Mouse (Mus musculus) MEL (cell line): Measurements from ENCODE around the gene Cir1. TPM values are rescaled to one million over a fixed set of nuclear protein-coding genes. Genes with fewer than 3 reads are reported as not detected.

Source experiments
- DNase-seq: peaks from one replicate; pipeline ENCODE4 v3.0.0; 2011; ENCODE audit warnings: low read depth, low spot score
- H3K27ac ChIP-seq: 2 replicates; pipeline ENCODE4 v1.5.1; 2012; ENCODE audit warnings: low read depth, mild to moderate bottlenecking, control low read depth, low read length, moderate library complexity; ENCODE audit not compliant: control insufficient read depth
- H3K27me3 ChIP-seq, 2 experiments: fragments of 150-350 bp in 1 of 2; sonication (generic) in 1 of 2; 2 replicates each; pipeline ENCODE4 v1.6.1; 2012; ENCODE audit warnings: low read length in 2 of 2, mild to moderate bottlenecking in 2 of 2, improper control_type of control experiment in 1 of 2, moderate library complexity in 1 of 2; ENCODE audit not compliant: insufficient read depth in 2 of 2, control insufficient read depth in 1 of 2
- H3K36me3 ChIP-seq, 2 experiments: 2 replicates each; pipeline ENCODE4 v1.6.1; 2012 to 2014; ENCODE audit warnings: low read length in 2 of 2, improper control_type of control experiment in 1 of 2, inconsistent platforms in 1 of 2, mild to moderate bottlenecking in 1 of 2; ENCODE audit not compliant: insufficient read depth in 2 of 2, control insufficient read depth in 1 of 2
- H3K4me1 ChIP-seq, 2 experiments: fragments of 150-350 bp in 1 of 2; sonication (generic) in 1 of 2; 2 replicates each; pipeline ENCODE4 v1.6.1; 2012; ENCODE audit warnings: low read length in 2 of 2, improper control_type of control experiment in 1 of 2, mild to moderate bottlenecking in 1 of 2; ENCODE audit not compliant: insufficient read depth in 2 of 2, control insufficient read depth in 1 of 2
- H3K4me3 ChIP-seq, 2 experiments: fragments of 150-350 bp in 1 of 2; sonication (generic) in 1 of 2; 2 replicates each; pipeline ENCODE4 v1.5.1; 2012; ENCODE audit warnings: low read depth in 2 of 2, low read length in 2 of 2, mild to moderate bottlenecking in 2 of 2, moderate library complexity in 2 of 2, control low read depth in 1 of 2, improper control_type of control experiment in 1 of 2; ENCODE audit not compliant: control insufficient read depth in 1 of 2, insufficient read depth in 1 of 2
- H3K79me2 ChIP-seq: 2 replicates; pipeline ENCODE4 v1.6.1; 2012; ENCODE audit warnings: mild to moderate bottlenecking, low read length, moderate library complexity; ENCODE audit not compliant: control insufficient read depth, poor library complexity, insufficient read depth
- H3K9ac ChIP-seq: 2 replicates; pipeline ENCODE4 v1.6.1; 2012; ENCODE audit warnings: low read depth, mild to moderate bottlenecking, control low read depth, low read length, moderate library complexity; ENCODE audit not compliant: control insufficient read depth, poor library complexity, severe bottlenecking
- H3K9me3 ChIP-seq: fragments of 150-350 bp; sonication (generic); replicated peaks from 2 replicates; pipeline ENCODE4 v1.6.1; 2012; ENCODE audit warnings: mild to moderate bottlenecking, low read length, improper control_type of control experiment, moderate library complexity; ENCODE audit not compliant: insufficient read depth
- BHLHE40 ChIP-seq: IDR thresholded peaks from 2 replicates; pipeline ENCODE4 v1.6.1; 2012; ENCODE audit warnings: low read depth, mild to moderate bottlenecking, inconsistent platforms, low read length, improper control_type of control experiment, borderline replicate concordance
- CHD1 ChIP-seq: IDR thresholded peaks from 2 replicates; pipeline ENCODE4 v1.6.1; 2012; ENCODE audit warnings: low read depth, mild to moderate bottlenecking, inconsistent platforms, low read length, improper control_type of control experiment
- CTCF ChIP-seq, 3 experiments: IDR thresholded peaks in 2 of 3; conservative IDR thresholded peaks in 1 of 3; 2 replicates each; pipeline ENCODE4 v1.5.1; 2011 to 2012; ENCODE audit warnings: low read length in 3 of 3, low read depth in 2 of 3, mild to moderate bottlenecking in 2 of 3, improper control_type of control experiment in 1 of 3, inconsistent platforms in 1 of 3, mixed read lengths in 1 of 3, moderate library complexity in 1 of 3; ENCODE audit not compliant: control insufficient read depth in 1 of 3, insufficient read depth in 1 of 3, poor library complexity in 1 of 3, severe bottlenecking in 1 of 3
- E2F4 ChIP-seq: IDR thresholded peaks from 2 replicates; pipeline ENCODE4 v1.6.1; 2011; ENCODE audit warnings: low read depth, low read length, improper control_type of control experiment, borderline replicate concordance
- ELF1 ChIP-seq: IDR thresholded peaks from 2 replicates; pipeline ENCODE4 v1.6.1; 2014; ENCODE audit warnings: low read depth, mild to moderate bottlenecking, inconsistent platforms, low read length, improper control_type of control experiment, moderate library complexity
- EP300 ChIP-seq, 2 experiments: IDR thresholded peaks; 2 replicates each; pipeline ENCODE4 v1.6.1; 2011; ENCODE audit warnings: improper control_type of control experiment in 2 of 2, low read length in 2 of 2, low read depth in 1 of 2, mild to moderate bottlenecking in 1 of 2
- ETS1 ChIP-seq: IDR thresholded peaks from 2 replicates; pipeline ENCODE4 v1.6.1; 2012; ENCODE audit warnings: low read depth, mild to moderate bottlenecking, inconsistent platforms, low read length, improper control_type of control experiment, moderate library complexity
- GATA1 ChIP-seq: IDR thresholded peaks from 2 replicates; pipeline ENCODE4 v1.6.1; 2011; ENCODE audit warnings: low read depth, low read length, improper control_type of control experiment
- JUND ChIP-seq: IDR thresholded peaks from 2 replicates; pipeline ENCODE4 v1.6.1; 2011; ENCODE audit warnings: low read depth, mild to moderate bottlenecking, improper control_type of control experiment, low read length
- KAT2A ChIP-seq: conservative IDR thresholded peaks from 2 replicates; pipeline ENCODE4 v1.6.1; 2012; ENCODE audit warnings: low read depth, low read length, improper control_type of control experiment, inconsistent platforms
- MAX ChIP-seq: IDR thresholded peaks from 2 replicates; pipeline ENCODE4 v1.6.1; 2011; ENCODE audit warnings: low read length, improper control_type of control experiment
- MAZ ChIP-seq: IDR thresholded peaks from 2 replicates; pipeline ENCODE4 v1.6.1; 2012; ENCODE audit warnings: low read depth, mild to moderate bottlenecking, inconsistent platforms, low read length, improper control_type of control experiment
- MEF2A ChIP-seq: IDR thresholded peaks from 2 replicates; pipeline ENCODE4 v1.6.1; 2014; ENCODE audit warnings: low read depth, mild to moderate bottlenecking, inconsistent platforms, low read length, improper control_type of control experiment; ENCODE audit not compliant: poor library complexity, insufficient replicate concordance, severe bottlenecking; ENCODE audit errors: extremely low read depth
- MXI1 ChIP-seq: IDR thresholded peaks from 2 replicates; pipeline ENCODE4 v1.6.1; 2011; ENCODE audit warnings: mild to moderate bottlenecking, low read depth, low read length, improper control_type of control experiment
- MYB ChIP-seq: IDR thresholded peaks from 2 replicates; pipeline ENCODE4 v1.6.1; 2011; ENCODE audit warnings: mild to moderate bottlenecking, low read depth, low read length, improper control_type of control experiment
- NELFE ChIP-seq: IDR thresholded peaks from 2 replicates; pipeline ENCODE4 v1.6.1; 2011; ENCODE audit warnings: low read depth, low read length, improper control_type of control experiment
- POLR2A ChIP-seq, 2 experiments: IDR thresholded peaks; 2 replicates each; pipeline ENCODE4 v1.6.1; 2011 to 2012; ENCODE audit warnings: low read length in 2 of 2, mild to moderate bottlenecking in 2 of 2, control low read depth in 1 of 2, improper control_type of control experiment in 1 of 2, low read depth in 1 of 2, moderate library complexity in 1 of 2; ENCODE audit not compliant: control insufficient read depth in 1 of 2, insufficient read depth in 1 of 2, poor library complexity in 1 of 2
- POLR2AphosphoS2 ChIP-seq: IDR thresholded peaks from 2 replicates; pipeline ENCODE4 v1.6.1; 2011; ENCODE audit warnings: low read length, improper control_type of control experiment
- RAD21 ChIP-seq: IDR thresholded peaks from 2 replicates; pipeline ENCODE4 v1.6.1; 2011; ENCODE audit warnings: mild to moderate bottlenecking, low read depth, low read length, improper control_type of control experiment
- SIN3A ChIP-seq: IDR thresholded peaks from 2 replicates; pipeline ENCODE4 v1.6.1; 2012; ENCODE audit warnings: low read length, improper control_type of control experiment, inconsistent platforms
- SMC3 ChIP-seq: IDR thresholded peaks from 2 replicates; pipeline ENCODE4 v1.6.1; 2011; ENCODE audit warnings: low read depth, low read length, improper control_type of control experiment
- TBP ChIP-seq: IDR thresholded peaks from 2 replicates; pipeline ENCODE4 v1.8.0; 2011; ENCODE audit warnings: low read depth, low read length, improper control_type of control experiment
- TCF12 ChIP-seq: IDR thresholded peaks from 2 replicates; pipeline ENCODE4 v1.6.1; 2014; ENCODE audit warnings: low read depth, mild to moderate bottlenecking, inconsistent platforms, low read length, improper control_type of control experiment, moderate library complexity
- UBTF ChIP-seq: IDR thresholded peaks from 2 replicates; pipeline ENCODE4 v1.6.1; 2012; ENCODE audit warnings: low read depth, mild to moderate bottlenecking, inconsistent platforms, low read length, improper control_type of control experiment, moderate library complexity, borderline replicate concordance; ENCODE audit not compliant: insufficient read depth
- ZC3H11A ChIP-seq: IDR thresholded peaks from 2 replicates; pipeline ENCODE4 v1.6.1; 2012; ENCODE audit warnings: low read depth, mild to moderate bottlenecking, inconsistent platforms, low read length, improper control_type of control experiment
- ZKSCAN1 ChIP-seq: IDR thresholded peaks from 2 replicates; pipeline ENCODE4 v1.6.1; 2012; ENCODE audit warnings: low read depth, mild to moderate bottlenecking, inconsistent platforms, low read length, improper control_type of control experiment, moderate library complexity
- ZMIZ1 ChIP-seq: IDR thresholded peaks from 2 replicates; pipeline ENCODE4 v1.6.1; 2012; ENCODE audit warnings: low read depth, mild to moderate bottlenecking, inconsistent platforms, low read length, improper control_type of control experiment, moderate library complexity
- polyA plus RNA-seq, 2 experiments: library from polyadenylated mRNA; stranded (reverse) in 1 of 2; unstranded in 1 of 2; fragments of >175 nt in 1 of 2; fragments of >200 nt in 1 of 2; gene quantifications; 2 replicates each; pipeline versions ENCODE4 v1.2.1 to v1.2.4; 2012; ENCODE audit warnings: low replicate concordance in 2 of 2, low read depth in 1 of 2; ENCODE audit not compliant: insufficient read length in 2 of 2, insufficient read depth in 1 of 2, missing spikeins in 1 of 2
- total RNA-seq: library from RNA; depleted of rRNA; stranded (reverse); fragments of 300-350 nt; gene quantifications from 2 replicates; pipeline ENCODE4 v1.2.3, GENCODE M21; 2012

The Cir1 gene
- total and polyA plus RNA-seq, 3 experiments = 3.4 to 7.7 TPM; not detected in 1

DNA sequence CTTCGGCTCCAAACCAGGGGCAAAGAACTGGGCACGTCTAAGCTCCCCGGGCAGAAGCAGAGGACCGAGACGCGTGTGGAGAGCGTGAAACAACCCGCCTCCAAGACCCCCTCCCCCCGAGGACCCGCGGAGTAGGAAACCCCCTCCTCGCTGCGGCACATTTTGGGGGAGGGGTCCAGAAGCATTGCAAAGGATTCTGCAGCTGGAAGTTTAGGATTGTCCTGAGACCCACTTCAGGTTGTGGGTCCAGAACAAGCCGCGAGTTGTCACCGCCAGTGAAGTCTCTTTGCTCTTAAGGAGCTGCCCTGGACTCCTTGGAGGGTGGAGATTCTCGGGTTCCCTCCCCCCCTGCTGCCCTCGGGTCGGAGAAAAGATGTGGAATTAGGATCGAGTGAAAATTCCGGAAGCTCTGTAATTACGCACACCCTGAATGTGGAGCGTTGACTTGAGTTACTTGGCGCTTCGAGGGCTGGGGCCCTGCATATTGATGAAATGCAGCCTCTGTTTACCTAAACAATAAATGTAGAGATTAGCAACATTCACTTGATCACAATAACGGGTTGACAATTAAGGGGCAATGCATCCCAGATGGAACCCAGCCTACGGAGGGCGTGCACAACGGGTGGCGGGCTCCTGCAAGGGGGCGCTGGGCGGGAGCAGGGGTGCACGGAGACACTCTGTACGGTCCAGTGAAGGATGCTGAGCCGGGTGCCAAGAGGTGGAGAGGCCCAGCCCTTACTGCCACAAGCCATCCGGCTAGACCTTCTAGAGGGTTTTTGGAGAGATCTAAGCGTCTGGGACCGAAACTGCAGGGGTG lies 48.5 kb downstream of the Cir1 start:
- peaks cover 0 to 2% of the 10 kb centered on the region in 2 experiments; a peak in 1 of 4 replicates for H3K4me1 ChIP-seq
- H3K9me3 ChIP-seq = no peaks in the 10 kb centered on the region
- H3K79me2 ChIP-seq = no peaks in the 10 kb centered on the region
- H3K9ac ChIP-seq = no peak overlapping the region
- H3K4me3 ChIP-seq = no peak overlapping the region
- no peaks in the 10 kb centered on the region for H3K27me3 ChIP-seq
- H3K27ac ChIP-seq = no peak overlapping the region
- H3K36me3 ChIP-seq = no peaks in the 10 kb centered on the region
- DNase-seq = no peak
- TF ChIP-seq MAZ = no peak
- no peak for TF ChIP-seq CTCF (IDR thresholded peaks at IDR 0.05 in 2 of 3, conservative IDR thresholded peaks at IDR 0.05 in 1 of 3; ENCODE audit: control insufficient read depth in 1 of 3, insufficient read depth in 1 of 3, low read depth in 2 of 3, low read length in 3 of 3, poor library complexity in 1 of 3, severe bottlenecking in 1 of 3)
- TF ChIP-seq ETS1 = no peak
- TF ChIP-seq MEF2A = no peak
- no peak for TF ChIP-seq CHD1
- TF ChIP-seq TBP = no peak
- no peak for TF ChIP-seq EP300 (IDR thresholded peaks at IDR 0.05; ENCODE audit: low read depth in 1 of 2, low read length in 2 of 2)
- TF ChIP-seq ZKSCAN1 = no peak
- TF ChIP-seq GATA1 = no peak
- no peak for TF ChIP-seq MYB
- TF ChIP-seq E2F4 = no peak
- no peak for TF ChIP-seq ELF1

DNA sequence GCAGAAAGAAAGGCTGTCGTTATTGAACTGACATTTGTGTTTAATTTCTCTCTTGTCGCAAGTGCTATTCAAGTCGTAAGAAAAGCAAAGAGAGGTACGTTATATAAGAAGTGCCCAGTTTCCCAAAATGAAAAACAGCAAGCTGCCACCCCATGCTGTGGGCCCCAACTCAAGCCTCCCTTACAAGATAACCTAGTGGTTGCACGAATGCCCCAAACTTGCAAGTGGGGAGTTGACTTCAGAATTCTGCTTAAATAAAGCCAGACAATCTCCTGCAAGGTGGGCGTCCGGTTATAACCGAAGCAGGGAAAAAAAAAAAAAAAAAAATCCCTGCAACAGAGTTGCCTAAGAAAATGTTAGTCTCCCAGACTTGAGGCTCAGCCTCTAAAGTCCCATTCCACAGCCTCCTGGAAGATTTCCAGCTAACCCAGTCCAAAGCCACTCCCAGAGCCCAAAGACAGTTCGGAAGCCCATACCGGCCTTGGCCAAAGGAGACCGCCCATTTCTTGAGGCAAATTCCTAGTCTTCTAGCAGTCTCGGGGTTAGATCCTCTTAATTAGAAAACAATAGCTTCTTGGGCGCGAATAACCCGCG lies 49.2 kb downstream of the Cir1 start:
- TF ChIP-seq POLR2AphosphoS2 = no peak
- no peak for TF ChIP-seq POLR2A (IDR thresholded peaks at IDR 0.05; ENCODE audit: control insufficient read depth in 1 of 2, insufficient read depth in 1 of 2, low read depth in 1 of 2, low read length in 2 of 2, poor library complexity in 1 of 2)
- TF ChIP-seq BHLHE40 = no peak
- TF ChIP-seq ZKSCAN1 = no peak
- TF ChIP-seq RAD21 = no peak
- no peak for TF ChIP-seq ZC3H11A
- TF ChIP-seq ZMIZ1 = no peak
- TF ChIP-seq UBTF = no peak
- no peak for TF ChIP-seq TCF12
- no peak for TF ChIP-seq NELFE
- no peak for TF ChIP-seq SIN3A
- no peak for TF ChIP-seq MAX
- no peak for TF ChIP-seq CTCF (IDR thresholded peaks at IDR 0.05 in 2 of 3, conservative IDR thresholded peaks at IDR 0.05 in 1 of 3; ENCODE audit: control insufficient read depth in 1 of 3, insufficient read depth in 1 of 3, low read depth in 2 of 3, low read length in 3 of 3, poor library complexity in 1 of 3, severe bottlenecking in 1 of 3)
- no peak for TF ChIP-seq SMC3
- TF ChIP-seq JUND = no peak
- no peak for TF ChIP-seq MXI1
- no peak for TF ChIP-seq KAT2A
- TF ChIP-seq E2F4 = no peak
- no peak for TF ChIP-seq MEF2A
- TF ChIP-seq EP300 (IDR thresholded peaks at IDR 0.05; ENCODE audit: low read depth in 1 of 2, low read length in 2 of 2) = no peak
- Histone ChIP-seq H3K4me3 (no peak overlapping the region), H3K9ac (no peak overlapping the region), H3K4me1 (peaks cover 0 to 2% of the 10 kb centered on the region in 2 experiments; a peak in 1 of 4 replicates), H3K36me3 (no peaks in the 10 kb centered on the region), H3K27me3 (no peaks in the 10 kb centered on the region), H3K9me3 (no peaks in the 10 kb centered on the region), H3K27ac (no peak overlapping the region), H3K79me2 (no peaks in the 10 kb centered on the region)
- DNase-seq = no peak
